Mouse (Mus musculus): ENCODE measurements at regions not wholly inside any gene's neighbourhood (a gene's known extent, or its start where the extent isn't known, plus 50 kb on each side); places are given as distances from the start of the nearest gene placed in this dataset.

- H3K4me3 ChIP-seq, result no peak overlapping the region
- no peaks in the 10 kb centered on the region for H3K79me2 ChIP-seq (replicated peaks; ENCODE audit: control insufficient read depth, insufficient read depth, low read length)
- intact Hi-C loops (cut with DNase I), result no loop called here
- no peak overlapping the region for H3K9ac ChIP-seq (ENCODE audit: low read depth, low read length)
- no peaks in the 10 kb centered on the region for H3K27me3 ChIP-seq (ENCODE audit: control insufficient read depth, insufficient read depth, low read length)
- no peaks in the 10 kb centered on the region for H3K4me1 ChIP-seq (ENCODE audit: control insufficient read depth, insufficient read depth, low read length)
- no peak overlapping the region for H3K27ac ChIP-seq
- no peak for TF ChIP-seq EP300 (IDR thresholded peaks at IDR 0.05; ENCODE audit: insufficient read depth, low read depth, low read length)
- no peak for TF ChIP-seq CTCF (IDR thresholded peaks at IDR 0.05)
- TF ChIP-seq POLR2A (IDR thresholded peaks at IDR 0.05; ENCODE audit: insufficient read depth, low read depth, low read length), result no peak
- WGBS, result 77% methylated on average over 6 of the region's 6 CpGs
- DNase-seq, result no peak
- H3K36me3 ChIP-seq (ENCODE audit: control insufficient read depth, insufficient read depth, low read length), result no peaks in the 10 kb centered on the region
Observed at GRCm38 (mm10) chr14:101382838-101383237, 182.7 kb upstream of the Prr30 start.

GRCm38 (mm10) chr14:101381943-101382342, 181.8 kb upstream of the Prr30 start:
- H3K36me3 ChIP-seq (ENCODE audit: control insufficient read depth, insufficient read depth, low read length), result no peaks in the 10 kb centered on the region
- no peak overlapping the region for H3K27ac ChIP-seq
- intact Hi-C loops (cut with DNase I), result no loop called here
- DNase-seq, result no peak
- 59% methylated on average over 2 of the region's 2 CpGs for WGBS
- H3K4me1 ChIP-seq (ENCODE audit: control insufficient read depth, insufficient read depth, low read length), result no peaks in the 10 kb centered on the region
- H3K9ac ChIP-seq (ENCODE audit: low read depth, low read length), result no peak overlapping the region
- no peaks in the 10 kb centered on the region for H3K79me2 ChIP-seq (replicated peaks; ENCODE audit: control insufficient read depth, insufficient read depth, low read length)
- no peaks in the 10 kb centered on the region for H3K27me3 ChIP-seq (ENCODE audit: control insufficient read depth, insufficient read depth, low read length)
- no peak overlapping the region for H3K4me3 ChIP-seq
- TF ChIP-seq EP300 (IDR thresholded peaks at IDR 0.05; ENCODE audit: insufficient read depth, low read depth, low read length) (no peak), POLR2A (IDR thresholded peaks at IDR 0.05; ENCODE audit: insufficient read depth, low read depth, low read length) (no peak), CTCF (IDR thresholded peaks at IDR 0.05) (no peak)

DNA sequence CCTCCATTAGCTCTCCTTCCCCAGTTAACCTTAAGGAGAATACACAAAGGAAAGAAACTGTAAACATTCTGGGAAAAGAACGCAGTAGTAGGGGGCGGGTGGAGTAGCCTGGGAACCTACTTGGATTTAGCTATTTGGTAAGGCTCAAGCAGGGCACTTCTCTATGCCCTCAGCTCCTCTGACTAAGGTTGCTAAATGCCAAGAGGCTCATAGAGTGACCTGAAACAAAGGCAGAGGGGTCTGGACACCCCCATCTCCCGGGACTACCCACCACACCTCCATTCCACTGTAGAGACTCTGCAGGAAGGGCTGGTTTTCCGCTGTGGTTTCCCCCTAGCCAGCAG, 179.5 kb upstream of the Prr30 start:
- no peak for DNase-seq
- WGBS, result 55% methylated on average over 4 of the region's 4 CpGs
- Histone ChIP-seq H3K9ac (ENCODE audit: low read depth, low read length) (no peak overlapping the region), H3K4me1 (ENCODE audit: control insufficient read depth, insufficient read depth, low read length) (no peaks in the 10 kb centered on the region), H3K27me3 (ENCODE audit: control insufficient read depth, insufficient read depth, low read length) (no peaks in the 10 kb centered on the region), H3K36me3 (ENCODE audit: control insufficient read depth, insufficient read depth, low read length) (no peaks in the 10 kb centered on the region; the same call in 1 of the 2 replicates), H3K79me2 (replicated peaks; ENCODE audit: control insufficient read depth, insufficient read depth, low read length) (no peaks in the 10 kb centered on the region), H3K27ac (no peak overlapping the region), H3K4me3 (no peak overlapping the region)
- intact Hi-C loops (cut with DNase I), result loop anchor here (2.0 to 10.0 kb wide), 3 partner anchors 85 to 1447 kb away; no protein-coding TSS in a partner anchor
- TF ChIP-seq POLR2A (IDR thresholded peaks at IDR 0.05; ENCODE audit: insufficient read depth, low read depth, low read length), result no peak
- no peak for TF ChIP-seq CTCF (IDR thresholded peaks at IDR 0.05)
- TF ChIP-seq EP300 (IDR thresholded peaks at IDR 0.05; ENCODE audit: insufficient read depth, low read depth, low read length), result no peak

GRCm38 (mm10) chr14:101378965-101379662, 179.0 kb upstream of the Prr30 start:
- no peak overlapping the region for H3K9ac ChIP-seq (ENCODE audit: low read depth, low read length)
- intact Hi-C loops (cut with DNase I), result loop anchor here (2.0 to 10.0 kb wide), 3 partner anchors 84 to 1446 kb away; no protein-coding TSS in a partner anchor
- no peaks in the 10 kb centered on the region for H3K79me2 ChIP-seq (replicated peaks; ENCODE audit: control insufficient read depth, insufficient read depth, low read length)
- WGBS, result 34% methylated on average over 21 of the region's 21 CpGs
- H3K27ac ChIP-seq, result no peak overlapping the region
- H3K36me3 ChIP-seq (ENCODE audit: control insufficient read depth, insufficient read depth, low read length), result no peaks in the 10 kb centered on the region; the same call in 1 of the 2 replicates
- H3K27me3 ChIP-seq (ENCODE audit: control insufficient read depth, insufficient read depth, low read length), result no peaks in the 10 kb centered on the region
- peak; percentile 54 to 74 for DNase-seq
- H3K4me3 ChIP-seq, result no peak overlapping the region
- no peaks in the 10 kb centered on the region for H3K4me1 ChIP-seq (ENCODE audit: control insufficient read depth, insufficient read depth, low read length)
- peak; percentile 93 for TF ChIP-seq CTCF (IDR thresholded peaks at IDR 0.05)
- TF ChIP-seq POLR2A (IDR thresholded peaks at IDR 0.05; ENCODE audit: insufficient read depth, low read depth, low read length), result no peak
- peak; percentile 68; the same call in 1 of the 2 replicates for TF ChIP-seq EP300 (IDR thresholded peaks at IDR 0.05; ENCODE audit: insufficient read depth, low read depth, low read length)

DNA sequence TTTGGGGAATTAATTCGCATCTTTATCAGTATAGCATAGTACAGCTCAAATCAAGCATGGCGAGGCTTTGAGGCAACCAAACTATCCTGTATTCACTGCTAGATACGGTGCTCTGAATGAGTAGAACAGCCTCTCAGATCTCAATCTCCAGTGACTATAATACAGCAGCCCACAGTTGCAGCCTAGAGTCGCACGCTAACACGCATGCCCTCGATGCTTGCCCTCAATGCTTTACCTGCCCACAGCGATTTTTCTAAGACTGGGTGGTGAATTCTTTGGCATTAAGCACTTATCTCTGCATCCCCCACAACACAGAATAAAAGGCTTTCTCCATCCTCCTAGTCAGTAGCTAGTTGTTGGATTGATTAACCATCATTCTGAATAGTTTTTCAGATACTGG, 178.4 kb upstream of the Prr30 start:
- Histone ChIP-seq H3K27ac (no peak overlapping the region), H3K9ac (ENCODE audit: low read depth, low read length) (no peak overlapping the region), H3K4me1 (ENCODE audit: control insufficient read depth, insufficient read depth, low read length) (no peaks in the 10 kb centered on the region), H3K79me2 (replicated peaks; ENCODE audit: control insufficient read depth, insufficient read depth, low read length) (no peaks in the 10 kb centered on the region), H3K36me3 (ENCODE audit: control insufficient read depth, insufficient read depth, low read length) (no peaks in the 10 kb centered on the region; the same call in 1 of the 2 replicates), H3K27me3 (ENCODE audit: control insufficient read depth, insufficient read depth, low read length) (no peaks in the 10 kb centered on the region), H3K4me3 (no peak overlapping the region)
- intact Hi-C loops (cut with DNase I), result loop anchor here (2.0 to 10.0 kb wide), 3 partner anchors 84 to 1446 kb away; no protein-coding TSS in a partner anchor
- no peak for DNase-seq
- 93% methylated on average over 8 of the region's 8 CpGs for WGBS
- TF ChIP-seq EP300 (IDR thresholded peaks at IDR 0.05; ENCODE audit: insufficient read depth, low read depth, low read length), result no peak
- no peak for TF ChIP-seq CTCF (IDR thresholded peaks at IDR 0.05)
- TF ChIP-seq POLR2A (IDR thresholded peaks at IDR 0.05; ENCODE audit: insufficient read depth, low read depth, low read length), result no peak

DNA sequence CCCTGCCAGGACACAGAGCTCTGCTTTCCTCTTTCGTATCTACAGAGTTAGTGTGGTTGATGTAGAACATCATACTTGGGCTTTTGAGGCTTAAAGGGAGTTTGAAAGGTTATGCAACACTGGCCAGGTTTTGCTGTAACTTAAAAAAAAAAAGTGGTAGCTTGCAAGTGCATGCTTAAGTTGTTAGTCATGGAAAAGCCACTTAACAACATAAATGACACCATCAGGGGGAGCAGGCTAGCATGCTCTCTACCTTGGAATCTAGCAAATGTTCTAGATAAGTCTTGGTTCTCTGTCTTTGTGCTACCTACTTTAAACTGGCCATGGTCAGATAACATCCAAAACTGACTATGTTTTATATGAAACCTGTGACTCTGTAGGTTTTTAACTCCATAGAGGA, 176.6 kb upstream of the Prr30 start:
- H3K4me3 ChIP-seq, result no peak overlapping the region
- H3K36me3 ChIP-seq (ENCODE audit: control insufficient read depth, insufficient read depth, low read length), result no peaks in the 10 kb centered on the region; the same call in 1 of the 2 replicates
- no peaks in the 10 kb centered on the region for H3K27me3 ChIP-seq (ENCODE audit: control insufficient read depth, insufficient read depth, low read length)
- intact Hi-C loops (cut with DNase I), result loop anchor here (5.0 to 10.0 kb wide), 2 partner anchors 82 to 1364 kb away; no protein-coding TSS in a partner anchor
- no peak overlapping the region for H3K9ac ChIP-seq (ENCODE audit: low read depth, low read length)
- H3K4me1 ChIP-seq (ENCODE audit: control insufficient read depth, insufficient read depth, low read length), result no peaks in the 10 kb centered on the region
- no peak overlapping the region for H3K27ac ChIP-seq
- 73% methylated on average over 1 of the region's 1 CpGs for WGBS
- no peak for DNase-seq
- no peaks in the 10 kb centered on the region for H3K79me2 ChIP-seq (replicated peaks; ENCODE audit: control insufficient read depth, insufficient read depth, low read length)
- TF ChIP-seq CTCF (IDR thresholded peaks at IDR 0.05) (no peak), POLR2A (IDR thresholded peaks at IDR 0.05; ENCODE audit: insufficient read depth, low read depth, low read length) (no peak), EP300 (IDR thresholded peaks at IDR 0.05; ENCODE audit: insufficient read depth, low read depth, low read length) (no peak)

Data from heart, adult 2 months (tissue).